Mouse (Mus musculus): ENCODE data around the gene Bach2.

DNA sequence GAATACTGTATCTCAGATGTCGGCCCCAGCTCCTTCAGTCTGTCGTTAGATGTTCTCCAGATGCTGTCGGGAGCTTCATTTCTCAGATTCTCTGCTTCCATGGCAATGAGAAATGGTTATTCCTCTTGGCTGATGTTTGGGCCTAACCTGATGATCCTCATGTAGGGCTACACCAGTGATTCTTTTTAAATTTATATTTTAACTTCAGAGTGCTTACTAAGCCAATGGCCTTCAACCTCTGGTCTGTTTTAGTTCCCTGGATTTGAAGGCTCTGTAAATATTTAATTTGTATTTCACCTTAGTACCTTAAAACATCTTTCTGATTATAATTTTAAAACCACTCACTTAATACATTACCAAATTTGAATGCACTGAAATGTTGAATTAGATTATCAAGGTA lies 60.6 kb downstream of the Bach2 start:
- TF ChIP-seq CTCF (IDR thresholded peaks at IDR 0.05; ENCODE audit: control insufficient read depth, insufficient read depth, low read length) (no peak), POLR2A (IDR thresholded peaks at IDR 0.05; ENCODE audit: borderline replicate concordance, control insufficient read depth, low read depth, low read length) (no peak)
